Mouse (Mus musculus): ENCODE results near the gene Adamtsl5.
A peak's percentile ranks its signal among the peaks of the same experiment; 100 is the strongest.

The Adamtsl5 gene

GRCm38 (mm10) chr10:80294311-80294710 lies 53.9 kb downstream of the Adamtsl5 start:
- DNase-seq (ENCODE audit: low read depth) = no peak

- no peak for DNase-seq (ENCODE audit: low read depth)
Measured at GRCm38 (mm10) chr10:80293325-80293724, 54.9 kb downstream of the Adamtsl5 start.

DNA sequence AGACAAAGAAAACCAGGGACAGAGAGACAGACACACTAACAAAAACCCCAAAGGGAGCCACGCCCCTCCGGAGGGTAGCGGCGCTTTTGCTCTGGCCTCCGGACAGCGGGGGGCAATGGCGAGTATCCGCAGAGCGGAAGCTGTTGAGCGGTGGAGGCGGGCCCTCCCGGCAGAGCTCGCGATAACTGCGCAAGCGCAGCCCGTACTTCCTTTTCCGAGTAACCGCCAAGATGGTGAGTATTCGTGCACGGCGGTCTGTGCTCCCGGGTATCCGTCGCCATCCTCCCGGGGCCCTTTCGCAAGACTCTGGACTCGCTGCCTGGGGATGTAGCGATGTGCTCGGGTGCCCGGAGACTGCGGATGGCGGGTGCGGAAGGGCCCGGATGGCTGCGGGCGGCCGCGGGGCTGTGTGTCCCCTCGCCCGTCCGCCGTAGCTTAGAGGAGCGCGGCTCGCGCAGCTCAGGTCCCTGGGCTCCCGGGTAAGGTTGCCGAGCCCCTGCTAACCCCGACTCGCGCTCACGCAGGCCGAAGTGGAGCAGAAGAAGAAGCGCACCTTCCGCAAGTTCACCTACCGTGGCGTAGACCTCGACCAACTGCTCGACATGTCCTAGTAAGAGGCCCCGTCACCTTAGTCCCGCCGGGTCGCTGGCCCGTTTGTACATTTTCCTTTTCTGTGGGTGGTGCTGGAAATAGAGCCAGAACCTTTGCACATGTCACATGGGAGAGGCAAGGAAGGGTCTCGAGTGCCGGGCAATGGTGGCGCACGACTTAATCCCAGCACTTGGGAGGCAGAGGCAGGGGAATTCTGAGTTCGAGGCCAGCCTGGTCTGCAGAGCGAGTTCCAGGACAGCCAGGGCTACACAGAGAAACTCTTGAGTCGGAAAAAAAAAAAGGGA lies 55.7 kb downstream of the Adamtsl5 start, which contains the start of gene Rps15:
TSS of gene Rps15 (plus strand) at position 203 of the 896 bp plus-strand sequence.
- DNase-seq (ENCODE audit: low read depth) = peak; percentile 92
